Mouse (Mus musculus) 3T3-L1 (cell line): Measurements from ENCODE around the gene Slfn2.
A peak's percentile ranks its signal among the peaks of the same experiment; 100 is the strongest.

Experiments
- DNase-seq: peaks from one replicate; pipeline ENCODE4 v3.0.0-alpha.2; 2015; ENCODE audit warnings: low read depth, low spot score

The Slfn2 gene

DNA sequence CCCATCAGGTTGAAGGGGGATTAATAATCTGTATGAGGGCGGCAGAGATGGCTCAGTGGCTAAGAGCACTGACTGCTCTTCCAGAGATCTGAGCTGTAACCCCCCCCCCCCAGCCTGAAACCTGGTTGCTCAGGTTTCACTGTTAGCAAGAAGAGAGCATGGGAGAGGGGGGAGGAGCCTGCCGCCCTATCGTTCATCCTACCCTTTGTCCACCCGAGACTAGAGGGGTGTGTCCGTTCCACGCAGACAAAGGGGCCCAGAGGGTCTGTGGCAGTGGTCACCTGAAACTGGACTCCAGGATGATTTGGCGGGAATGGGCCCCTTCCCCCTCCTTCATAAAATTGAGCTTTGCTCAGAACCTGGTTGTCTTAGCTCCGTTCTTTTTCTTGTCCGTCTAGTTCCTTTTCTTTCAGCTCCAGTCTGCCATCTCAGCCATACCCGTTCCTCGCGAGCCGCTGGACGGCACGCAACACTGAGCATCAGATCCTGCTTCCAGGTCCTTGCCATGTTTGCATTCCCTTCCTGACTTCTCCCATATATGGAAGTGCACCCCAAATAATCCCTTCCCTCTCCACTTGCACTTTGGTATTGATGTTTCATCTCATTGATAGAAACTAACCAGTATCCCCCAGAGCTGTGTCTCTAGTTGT is 5.5 kb downstream of the Slfn2 start:
- no peak for DNase-seq

DNA sequence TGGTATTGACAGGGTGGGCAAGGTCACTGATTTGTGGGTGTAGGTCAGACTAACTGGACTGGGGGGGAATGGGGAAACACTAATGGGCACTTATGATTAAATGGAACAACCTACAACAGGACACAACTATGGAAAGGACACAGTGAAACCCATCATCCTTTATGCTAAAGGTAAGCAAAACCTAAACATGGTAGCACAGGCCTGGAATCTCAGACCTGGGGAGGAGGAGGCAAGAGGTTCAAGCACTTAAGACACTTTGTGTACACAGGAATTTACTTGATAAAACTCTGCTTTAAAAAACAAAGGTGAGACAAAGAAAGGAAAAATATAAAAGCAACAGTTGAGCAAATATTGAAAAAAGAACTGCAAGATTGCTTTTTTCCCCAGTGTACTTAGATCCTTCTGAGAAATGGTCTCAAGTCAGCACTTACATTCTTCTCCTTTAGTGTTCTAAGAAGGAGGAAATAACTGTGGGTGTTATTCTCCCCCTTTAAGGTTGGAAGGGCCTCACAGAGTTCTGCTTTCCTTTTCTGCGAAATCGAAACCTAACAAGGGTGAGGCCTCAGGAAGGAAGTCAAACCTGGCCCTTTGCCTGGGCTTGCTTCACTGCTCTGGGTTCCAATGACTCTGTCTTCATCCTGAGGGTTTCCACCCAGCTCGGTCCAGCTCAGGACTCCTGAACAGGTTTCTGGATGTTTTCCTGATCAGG is 13.0 kb downstream of the Slfn2 start:
- DNase-seq: peak; percentile 54

DNA sequence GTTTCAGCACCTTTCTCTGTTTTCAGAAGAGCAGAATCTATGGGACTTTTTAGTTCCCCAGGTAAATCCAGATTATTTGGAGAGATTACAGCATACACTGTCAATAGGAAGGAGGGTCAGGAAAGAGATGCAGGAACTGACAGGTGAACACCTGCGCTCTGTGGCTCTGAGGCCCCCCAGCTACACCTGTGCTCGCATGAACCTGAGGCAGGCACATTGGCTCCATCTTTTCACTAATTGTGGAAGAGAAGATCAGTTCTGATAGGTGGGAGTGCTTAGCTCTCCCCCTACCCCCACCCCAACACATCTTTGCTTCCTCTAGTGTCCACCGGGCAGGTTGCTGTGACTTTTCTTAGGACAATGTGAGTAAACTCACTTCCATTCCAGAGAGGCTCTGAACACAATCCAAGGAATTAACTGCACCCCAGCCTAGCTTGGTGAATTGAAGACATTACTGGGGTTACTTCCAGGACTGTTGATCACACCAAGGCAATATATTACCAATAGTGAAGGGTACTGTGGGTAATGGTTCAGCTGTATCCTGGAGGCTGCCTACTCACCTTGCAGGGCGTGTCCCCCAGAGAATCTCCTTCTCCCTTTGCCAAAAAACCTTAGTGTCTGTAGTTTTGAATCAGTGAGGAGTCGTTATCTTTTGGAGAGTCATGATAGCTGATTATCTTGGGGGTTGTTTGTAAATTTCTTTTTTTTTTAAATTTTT is 13.7 kb downstream of the Slfn2 start:
- no peak for DNase-seq

DNA sequence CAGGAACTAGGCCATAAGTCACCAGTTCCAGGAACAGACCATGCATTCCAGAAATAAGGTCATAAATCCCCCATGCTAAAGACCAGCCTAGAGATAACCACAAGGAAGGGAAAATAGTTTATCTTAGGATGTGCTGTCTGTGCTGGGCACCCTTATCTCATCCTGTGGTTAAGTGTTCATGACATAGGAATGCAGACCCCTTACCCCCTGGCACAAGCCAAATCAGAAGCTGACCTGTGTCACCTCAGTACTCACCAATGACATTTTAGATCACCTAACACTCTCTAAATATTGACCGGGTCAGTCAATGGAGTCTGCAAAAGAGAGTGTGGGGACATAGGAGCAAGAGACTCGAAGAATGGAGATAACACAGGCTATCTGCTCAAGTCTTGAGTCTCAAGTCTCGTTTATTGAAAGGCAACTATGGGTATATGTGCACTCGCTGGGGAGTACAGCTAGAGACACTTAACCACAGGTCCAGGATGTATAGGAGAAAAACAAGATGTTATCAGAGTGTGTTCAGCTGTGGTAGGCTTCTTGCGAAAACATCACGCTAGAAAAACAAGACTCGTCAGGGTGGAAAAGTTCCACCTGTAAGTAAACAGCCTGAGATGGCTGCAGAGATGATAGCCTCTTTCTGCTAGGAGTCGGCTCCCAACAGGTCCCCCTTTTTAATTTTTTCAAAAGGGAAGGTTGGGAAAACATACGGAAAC is 14.7 kb downstream of the Slfn2 start:
- DNase-seq: no peak

DNA sequence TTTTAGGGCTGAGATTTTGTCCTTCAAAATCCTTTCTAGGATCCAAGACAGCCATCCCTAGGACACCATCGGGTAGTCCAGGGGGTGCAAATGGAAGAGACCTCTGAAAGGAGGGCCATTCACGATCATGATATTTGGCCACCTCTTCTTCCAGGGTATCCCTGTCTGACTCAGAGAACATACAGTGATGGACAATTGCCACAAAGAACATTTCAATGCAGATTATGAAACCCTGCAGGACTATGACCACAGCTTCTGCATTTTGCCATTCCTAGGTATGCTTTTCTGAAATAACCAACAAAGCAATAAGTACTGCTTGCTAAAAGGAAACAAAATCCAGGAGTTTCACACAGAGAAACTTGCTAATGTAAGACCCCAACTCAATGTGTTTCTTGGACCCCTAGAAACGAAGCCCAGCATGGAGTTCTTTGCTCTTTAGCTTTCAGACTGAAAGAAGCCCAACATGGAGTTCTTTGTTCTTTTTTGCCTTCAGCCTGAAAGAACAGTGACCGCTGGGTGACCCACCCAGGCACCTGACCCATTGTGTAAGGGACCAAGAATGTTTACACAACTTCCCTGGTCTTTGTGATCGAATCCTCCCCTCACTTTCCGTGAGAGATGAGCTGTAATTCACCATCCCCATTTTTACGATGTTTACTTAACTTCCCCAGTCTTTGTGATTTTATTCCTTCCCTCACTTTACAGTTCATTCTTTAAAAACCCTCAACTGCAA is 18.0 kb downstream of the Slfn2 start:
- DNase-seq: no peak

DNA sequence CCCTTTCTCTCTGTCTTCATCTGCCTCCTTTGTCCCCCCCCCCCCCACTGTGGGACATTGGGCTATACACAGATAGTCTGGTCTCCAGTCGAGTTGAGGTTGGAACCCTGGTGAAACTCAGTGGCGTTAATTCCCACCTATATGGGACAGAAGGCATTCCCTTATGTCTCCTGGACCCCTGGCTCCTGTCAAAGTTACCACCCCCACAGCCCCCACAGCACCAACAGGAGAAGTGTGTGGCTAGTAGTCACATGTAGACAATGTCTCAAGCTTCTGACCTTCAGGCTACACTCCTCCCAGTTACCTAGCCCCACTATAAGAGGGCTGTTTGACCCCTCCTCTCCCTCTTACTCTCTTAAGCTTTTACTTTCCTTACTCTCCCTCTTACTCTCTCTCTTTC is 19.2 kb downstream of the Slfn2 start:
- no peak for DNase-seq

DNA sequence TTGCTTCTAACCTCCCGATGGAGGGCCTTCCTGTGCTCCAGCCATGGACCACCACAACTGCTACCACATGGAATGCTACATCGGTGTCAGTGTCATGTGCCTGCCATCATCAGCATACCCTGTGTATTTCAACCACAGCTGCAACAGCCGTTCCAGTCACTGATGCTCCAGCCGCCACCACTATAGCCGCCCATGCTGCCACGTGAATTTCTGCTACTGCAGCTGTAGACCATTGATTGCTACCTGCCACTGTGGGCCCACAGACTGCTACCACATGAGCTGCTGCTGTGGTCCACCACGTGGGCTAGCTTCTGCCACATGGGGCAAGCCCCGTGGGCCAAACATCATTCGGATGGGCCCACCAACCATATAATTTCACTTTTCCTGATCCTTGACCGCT is 19.8 kb downstream of the Slfn2 start:
- DNase-seq: no peak

DNA sequence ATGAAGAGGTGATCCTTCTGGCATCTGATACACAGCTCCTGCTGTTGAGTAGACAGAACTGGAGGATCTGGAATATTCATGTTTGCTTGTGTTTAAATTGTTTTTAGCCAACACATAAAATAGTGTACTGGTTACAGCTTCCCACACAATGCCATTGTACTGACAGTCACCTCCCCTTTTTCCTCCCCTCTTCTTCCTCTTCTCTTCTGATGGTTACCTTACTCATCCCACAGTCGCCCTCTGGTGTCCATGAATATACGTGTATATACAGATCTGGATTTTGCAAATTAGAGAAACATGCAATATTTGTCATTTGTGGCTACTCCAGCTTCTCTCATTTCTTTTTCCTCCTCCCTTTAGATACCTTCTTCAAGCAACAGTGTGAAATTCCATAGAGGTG is 50.2 kb downstream of the Slfn2 start:
- DNase-seq: peak; percentile 33

DNA sequence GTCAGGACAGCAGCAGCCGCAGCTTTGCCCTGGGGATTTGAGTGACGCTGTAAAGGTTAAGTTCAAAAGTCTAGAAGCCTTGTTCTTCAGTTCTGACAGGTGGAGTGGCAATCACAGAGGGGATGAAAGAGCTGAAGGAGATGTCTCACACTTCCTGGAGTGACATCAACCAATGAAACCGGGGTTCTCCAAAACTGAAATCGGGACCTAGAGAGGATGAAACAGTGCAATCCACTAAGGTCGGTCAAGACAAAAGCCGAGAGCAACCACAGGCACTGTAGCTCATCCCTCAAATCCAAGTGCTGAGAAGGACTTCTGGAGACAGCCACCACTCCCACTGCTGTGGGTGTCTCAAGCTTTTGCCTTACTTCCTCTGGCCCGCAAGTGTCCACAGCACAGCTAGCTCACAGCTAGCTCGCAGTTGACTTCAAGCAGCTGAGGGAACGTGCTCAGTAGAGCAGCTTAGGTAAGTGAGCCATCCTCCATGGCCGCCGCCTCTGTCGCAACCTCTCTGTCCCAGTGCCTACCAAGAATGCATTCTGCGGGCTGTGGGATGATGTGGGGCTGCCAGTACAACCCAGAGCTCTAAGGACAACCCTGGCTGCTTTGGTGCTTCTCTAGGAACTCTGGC is 51.8 kb downstream of the Slfn2 start, which contains the start of gene Slfn1:
Gene Slfn1 (plus strand): TSS at position 253 of the 631 bp plus-strand sequence.
- DNase-seq: no peak

DNA sequence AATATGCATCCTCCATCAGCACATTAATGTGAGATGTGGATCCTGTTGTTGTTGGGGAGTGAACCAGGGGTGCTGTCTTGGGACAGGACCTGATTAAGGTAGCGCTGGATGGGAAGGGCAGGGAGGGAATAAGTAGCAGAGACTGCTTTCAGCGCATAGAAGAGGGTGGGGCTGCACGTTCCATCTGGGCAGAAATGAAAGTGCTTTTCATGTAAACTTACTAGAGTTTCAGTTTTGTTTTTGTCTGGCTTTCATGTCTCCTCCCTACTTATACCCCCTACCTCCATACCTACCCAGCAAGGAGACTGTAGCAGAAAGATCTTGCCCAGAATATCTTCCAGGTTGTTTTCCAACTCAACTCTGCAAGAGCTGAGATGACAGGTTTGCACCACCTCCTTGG is 53.1 kb downstream of the Slfn2 start:
- DNase-seq: no peak
